Mouse (Mus musculus) B cell, adult 2 months (primary cell): ENCODE measurements at regions not wholly inside any gene's neighbourhood (a gene's known extent, or its start where the extent isn't known, plus 50 kb on each side); places are given as distances from the start of the nearest gene placed in this dataset.
A peak's percentile ranks its signal among the peaks of the same experiment; 100 is the strongest.

Experiments used
- DNase-seq, 2 experiments: peaks; one replicate each; pipeline ENCODE4 v3.0.0; 2022

GRCm38 (mm10) chr2:19714025-19714424 lies 56.5 kb downstream of the Otud1 start:
- DNase-seq, result no peak

- peak; percentile 67 to 71 for DNase-seq
Observed at GRCm38 (mm10) chr2:19715564-19716238, 58.1 kb downstream of the Otud1 start.

- DNase-seq, result no peak
Observed at GRCm38 (mm10) chr2:19716388-19716787, 58.8 kb downstream of the Otud1 start.

- DNase-seq, result no peak
Observed at GRCm38 (mm10) chr2:19726085-19726484, 68.5 kb downstream of the Otud1 start.

GRCm38 (mm10) chr2:19726904-19727303 lies 69.4 kb downstream of the Otud1 start:
- DNase-seq, result peak; percentile 66 to 68

GRCm38 (mm10) chr2:19732922-19733859 lies 75.6 kb downstream of the Otud1 start:
- no peak for DNase-seq

- peak; percentile 41 to 44 for DNase-seq
Observed at GRCm38 (mm10) chr2:19734164-19734870, 76.8 kb downstream of the Otud1 start.

GRCm38 (mm10) chr2:19741508-19741907 lies 84.0 kb downstream of the Otud1 start:
- no peak for DNase-seq

GRCm38 (mm10) chr2:19743467-19743866 lies 85.9 kb downstream of the Otud1 start:
- DNase-seq, result no peak

GRCm38 (mm10) chr2:19744986-19745660 lies 87.6 kb downstream of the Otud1 start:
- DNase-seq, result no peak

- DNase-seq, result no peak
Observed at GRCm38 (mm10) chr2:19752753-19753152, 95.2 kb downstream of the Otud1 start.

GRCm38 (mm10) chr2:19753479-19753878 lies 95.9 kb downstream of the Otud1 start:
- no peak for DNase-seq

GRCm38 (mm10) chr2:19757910-19758309 lies 100.4 kb downstream of the Otud1 start:
- DNase-seq, result no peak

- peak; percentile 4 for DNase-seq
Observed at GRCm38 (mm10) chr2:19759169-19759568, 101.6 kb downstream of the Otud1 start.

GRCm38 (mm10) chr2:19759577-19759976 lies 102.0 kb downstream of the Otud1 start:
- DNase-seq, result no peak

- no peak for DNase-seq
Observed at GRCm38 (mm10) chr2:19762996-19763395, 105.4 kb downstream of the Otud1 start.

- DNase-seq, result no peak
Observed at GRCm38 (mm10) chr2:19784913-19785312, 124.7 kb upstream of the Etl4 start.

- no peak for DNase-seq
Observed at GRCm38 (mm10) chr2:19785663-19786260, 123.8 kb upstream of the Etl4 start.

- DNase-seq, result no peak
Observed at GRCm38 (mm10) chr2:19792177-19792576, 117.4 kb upstream of the Etl4 start.

GRCm38 (mm10) chr2:19796790-19797189 lies 112.8 kb upstream of the Etl4 start:
- DNase-seq, result no peak
